Mouse (Mus musculus) testis, adult 2 months (tissue): ENCODE results near the gene Soga1.

Experiments used
- CTCF ChIP-seq: fragments of 200-500 bp; IDR thresholded peaks from 2 replicates; pipeline ENCODE4 v1.5.1; 2012; ENCODE audit warnings: low read depth, mild to moderate bottlenecking, inconsistent platforms, low read length, moderate library complexity; ENCODE audit not compliant: control insufficient read depth, insufficient read depth, insufficient replicate concordance
- POLR2A ChIP-seq: fragments of 200-500 bp; IDR thresholded peaks from 2 replicates; pipeline ENCODE4 v1.6.1; 2012; ENCODE audit warnings: low read depth, mild to moderate bottlenecking, inconsistent platforms, low read length, moderate library complexity; ENCODE audit not compliant: control insufficient read depth

DNA sequence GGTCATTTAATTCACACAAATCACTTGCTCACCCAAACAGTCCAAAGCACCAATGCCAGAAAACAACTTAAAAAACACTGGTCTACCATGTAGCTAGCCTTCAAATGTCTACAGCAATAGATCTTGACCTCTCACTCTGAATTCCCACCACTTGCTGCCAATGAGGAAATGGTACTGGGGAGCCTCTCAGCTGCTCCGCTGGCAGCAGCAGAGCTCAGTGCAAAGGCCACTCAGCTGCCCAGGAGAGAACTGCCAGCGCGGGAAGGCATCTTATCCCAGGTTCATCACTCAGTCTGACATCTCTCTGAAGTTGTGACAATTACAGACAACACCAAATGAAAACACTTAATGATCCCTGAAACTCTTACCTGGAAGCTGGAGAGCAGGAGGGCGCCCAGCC is 76.7 kb downstream of the Soga1 start:
- no peak for TF ChIP-seq CTCF
- no peak for TF ChIP-seq POLR2A
